Mouse (Mus musculus) Muller cell, postnatal 12 days (primary cell): Measurements from ENCODE around the gene Fam50b.

Experiments
- DNase-seq: peaks from one replicate; pipeline ENCODE4 v3.0.0-alpha.2; 2015; ENCODE audit errors: inconsistent ontology term

Gene Fam50b

GRCm38 (mm10) chr13:34737968-34738698 lies 3.5 kb downstream of the Fam50b start:
- DNase-seq: no peak

GRCm38 (mm10) chr13:34738699-34738973 lies 4.0 kb downstream of the Fam50b start:
- no peak for DNase-seq

- DNase-seq: no peak
Observed at GRCm38 (mm10) chr13:34739071-34739470, 4.4 kb downstream of the Fam50b start.

GRCm38 (mm10) chr13:34741254-34741653 lies 6.6 kb downstream of the Fam50b start:
- DNase-seq: no peak

GRCm38 (mm10) chr13:34741813-34742568 lies 7.3 kb downstream of the Fam50b start:
- DNase-seq: no peak

GRCm38 (mm10) chr13:34746811-34747210 lies 12.2 kb downstream of the Fam50b start:
- no peak for DNase-seq

- DNase-seq: no peak
Observed at GRCm38 (mm10) chr13:34748530-34748929, 13.9 kb downstream of the Fam50b start.

GRCm38 (mm10) chr13:34759202-34759601 lies 24.6 kb downstream of the Fam50b start:
- DNase-seq: no peak

GRCm38 (mm10) chr13:34760518-34761287 lies 26.1 kb downstream of the Fam50b start:
- DNase-seq: no peak

- DNase-seq: no peak
Observed at GRCm38 (mm10) chr13:34762136-34762535, 27.5 kb downstream of the Fam50b start.

GRCm38 (mm10) chr13:34762865-34763264 lies 28.2 kb downstream of the Fam50b start:
- DNase-seq: no peak

- DNase-seq: no peak
Observed at GRCm38 (mm10) chr13:34765269-34765668, 30.6 kb downstream of the Fam50b start.

GRCm38 (mm10) chr13:34766572-34766971 lies 31.9 kb downstream of the Fam50b start:
- DNase-seq: no peak

GRCm38 (mm10) chr13:34767527-34768292 lies 33.1 kb downstream of the Fam50b start:
- DNase-seq: no peak

GRCm38 (mm10) chr13:34776767-34777166 lies 42.1 kb downstream of the Fam50b start:
- peak; percentile 30 for DNase-seq

- no peak for DNase-seq
Observed at GRCm38 (mm10) chr13:34780856-34781610, 46.4 kb downstream of the Fam50b start.

GRCm38 (mm10) chr13:34781611-34782009 lies 47.0 kb downstream of the Fam50b start:
- no peak for DNase-seq

GRCm38 (mm10) chr13:34784818-34785217 lies 50.2 kb downstream of the Fam50b start:
- no peak for DNase-seq

GRCm38 (mm10) chr13:34786634-34787033 lies 52.0 kb downstream of the Fam50b start:
- DNase-seq: no peak

- no peak for DNase-seq
Observed at GRCm38 (mm10) chr13:34787546-34787945, 52.9 kb downstream of the Fam50b start.

- peak; percentile 70 for DNase-seq
Observed at GRCm38 (mm10) chr13:34789176-34789818, 54.6 kb downstream of the Fam50b start.
